Mouse (Mus musculus) kidney, adult 11 months (tissue): Measurements from ENCODE around the gene Olfr544.

ENCODE experiments used
- DNase-seq: peaks from one replicate; pipeline ENCODE4 v3.0.0; 2022

Olfr544 gene

GRCm38 (mm10) chr7:102476601-102477000 is 11.5 kb downstream of the Olfr544 start:
- no peak for DNase-seq

- DNase-seq, result no peak
Observed at GRCm38 (mm10) chr7:102472675-102473074, 15.4 kb downstream of the Olfr544 start.

GRCm38 (mm10) chr7:102467566-102467965 is 20.5 kb downstream of the Olfr544 start:
- DNase-seq, result no peak

GRCm38 (mm10) chr7:102458618-102459380 is 29.3 kb downstream of the Olfr544 start:
- DNase-seq, result no peak

- no peak for DNase-seq
Observed at GRCm38 (mm10) chr7:102446438-102446837, 41.7 kb downstream of the Olfr544 start.

GRCm38 (mm10) chr7:102444301-102444700 is 43.8 kb downstream of the Olfr544 start:
- DNase-seq, result no peak

- DNase-seq, result no peak
Observed at GRCm38 (mm10) chr7:102442432-102442831, 45.7 kb downstream of the Olfr544 start.

GRCm38 (mm10) chr7:102441657-102442391 is 46.3 kb downstream of the Olfr544 start, which contains the start of gene Rrm1:
Gene Rrm1, plus strand, starts transcription at chr7:102441695.
- DNase-seq, result peak; percentile 94

- no peak for DNase-seq
Observed at GRCm38 (mm10) chr7:102440822-102441656, 47.1 kb downstream of the Olfr544 start.

- no peak for DNase-seq
Observed at GRCm38 (mm10) chr7:102434344-102434743, 53.8 kb downstream of the Olfr544 start.
